7 mouse cellular contexts compared by ENCODE assay signal in the genomic region with DNA sequence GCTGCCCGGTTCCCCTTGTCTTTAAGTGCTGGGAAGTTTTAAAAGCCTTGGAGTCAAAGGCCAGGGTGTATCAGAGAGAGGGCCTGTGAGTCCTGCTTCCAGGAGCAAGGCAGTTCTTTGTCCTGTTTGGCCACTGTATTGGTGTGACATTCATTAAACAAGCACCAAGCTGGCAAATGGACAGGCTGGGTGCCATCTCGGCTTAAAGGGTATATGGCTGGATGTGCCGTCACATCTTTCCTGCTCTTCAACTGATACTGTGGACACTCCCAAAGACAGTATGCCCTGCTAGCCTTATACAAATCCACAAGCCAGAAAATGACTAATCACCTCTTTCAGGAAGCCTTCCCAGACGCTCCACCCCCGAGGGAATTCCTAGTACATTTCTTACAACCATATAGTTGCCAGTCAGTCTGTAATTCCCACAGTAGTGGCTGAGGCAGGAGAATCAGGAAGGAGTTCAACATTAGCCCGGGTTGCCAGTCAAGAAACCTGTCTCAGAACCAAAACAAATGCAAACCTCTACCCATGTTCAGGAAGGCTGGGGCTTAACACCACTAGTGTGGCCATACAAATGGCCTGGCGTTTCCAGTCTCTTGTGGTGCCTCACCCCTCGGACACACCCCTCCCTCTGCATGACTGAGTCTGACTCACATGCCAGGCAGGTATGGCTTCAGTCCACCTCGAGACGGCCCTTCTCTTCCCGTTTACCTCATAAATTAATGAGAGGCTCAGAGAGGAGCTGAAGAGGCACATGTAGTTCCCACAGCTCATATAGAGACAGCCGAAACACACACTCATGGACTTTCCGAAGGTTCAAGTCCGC.
DNase-seq lines count a peak whose midpoint lies in the region; ATAC-seq lines count a peak whose summit lies in the region.

No protein-coding gene starts in this region.

- H3K4me1 ChIP-seq in midbrain, embryonic 11.5 days (ENCODE audit: control insufficient read depth, insufficient read depth, low read length) = peaks cover 36% of the 10 kb centered on the region
- peaks cover 20% of the 10 kb centered on the region for H3K4me1 ChIP-seq in midbrain, embryonic 16.5 days (ENCODE audit: control insufficient read depth, insufficient read depth, low read length)
- H3K4me1 ChIP-seq in embryonic facial prominence, embryonic 15.5 days = peaks cover 98% of the 10 kb centered on the region
- peaks cover 49% of the 10 kb centered on the region for H3K4me1 ChIP-seq in limb, embryonic 11.5 days (ENCODE audit: control insufficient read depth, insufficient read depth, low read length)
- H3K4me1 ChIP-seq in stomach, embryonic 14.5 days (ENCODE audit: control insufficient read depth, insufficient read depth, low read length) = peaks cover 69% of the 10 kb centered on the region

- peak overlapping the region; percentile 54; the same call in 1 of the 2 replicates for H3K27ac ChIP-seq in midbrain, embryonic 11.5 days (ENCODE audit: low read depth, low read length)
- no peak overlapping the region for H3K27ac ChIP-seq in midbrain, embryonic 16.5 days (ENCODE audit: low read length)
- peak overlapping the region; percentile 96 for H3K27ac ChIP-seq in embryonic facial prominence, embryonic 15.5 days (replicated peaks)
- H3K27ac ChIP-seq in limb, embryonic 11.5 days (replicated peaks; ENCODE audit: low read depth, low read length) = peak overlapping the region; percentile 91
- peak overlapping the region; percentile 97 for H3K27ac ChIP-seq in stomach, embryonic 14.5 days (ENCODE audit: low read length)

- no peak overlapping the region for H3K4me3 ChIP-seq in midbrain, embryonic 11.5 days (ENCODE audit: low read depth, low read length)
- H3K4me3 ChIP-seq in midbrain, embryonic 16.5 days (ENCODE audit: low read depth, low read length) = no peak overlapping the region
- peak overlapping the region; percentile 68 for H3K4me3 ChIP-seq in embryonic facial prominence, embryonic 15.5 days (replicated peaks)
- H3K4me3 ChIP-seq in limb, embryonic 11.5 days (ENCODE audit: low read depth, low read length) = peak overlapping the region; percentile 45; the same call in 1 of the 2 replicates
- H3K4me3 ChIP-seq in stomach, embryonic 14.5 days (ENCODE audit: low read depth, low read length) = peak overlapping the region; percentile 67; the same call in 1 of the 2 replicates

- H3K27me3 ChIP-seq in midbrain, embryonic 11.5 days (ENCODE audit: control insufficient read depth, insufficient read depth, low read length) = no peaks in the 10 kb centered on the region
- H3K27me3 ChIP-seq in midbrain, embryonic 16.5 days (ENCODE audit: control insufficient read depth, insufficient read depth, low read depth, low read length) = peaks cover 5% of the 10 kb centered on the region; the same call in 1 of the 2 replicates
- no peaks in the 10 kb centered on the region for H3K27me3 ChIP-seq in embryonic facial prominence, embryonic 15.5 days
- no peaks in the 10 kb centered on the region for H3K27me3 ChIP-seq in limb, embryonic 11.5 days (ENCODE audit: control insufficient read depth, insufficient read depth, low read length)
- no peaks in the 10 kb centered on the region for H3K27me3 ChIP-seq in stomach, embryonic 14.5 days (ENCODE audit: control insufficient read depth, insufficient read depth, low read length)

- peak overlapping the region; percentile 67 for H3K4me2 ChIP-seq in midbrain, embryonic 11.5 days
- H3K4me2 ChIP-seq in midbrain, embryonic 16.5 days (ENCODE audit: low read length) = no peak overlapping the region
- H3K4me2 ChIP-seq in embryonic facial prominence, embryonic 15.5 days (replicated peaks) = peak overlapping the region; percentile 75
- H3K4me2 ChIP-seq in limb, embryonic 11.5 days (ENCODE audit: low read depth, severe bottlenecking) = peak overlapping the region; percentile 71
- H3K4me2 ChIP-seq in stomach, embryonic 14.5 days (replicated peaks; ENCODE audit: low read depth, low read length) = peak overlapping the region; percentile 85

- H3K36me3 ChIP-seq in midbrain, embryonic 11.5 days (ENCODE audit: control insufficient read depth, insufficient read depth, low read length) = no peaks in the 10 kb centered on the region; the same call in 1 of the 2 replicates
- H3K36me3 ChIP-seq in midbrain, embryonic 16.5 days (ENCODE audit: control insufficient read depth, insufficient read depth, low read length) = no peaks in the 10 kb centered on the region
- peaks cover 9% of the 10 kb centered on the region; the same call in 1 of the 2 replicates for H3K36me3 ChIP-seq in embryonic facial prominence, embryonic 15.5 days
- no peaks in the 10 kb centered on the region; the same call in 1 of the 2 replicates for H3K36me3 ChIP-seq in limb, embryonic 11.5 days (ENCODE audit: control insufficient read depth, insufficient read depth, low read length)
- peaks cover 4% of the 10 kb centered on the region; the same call in 1 of the 2 replicates for H3K36me3 ChIP-seq in stomach, embryonic 14.5 days (ENCODE audit: control insufficient read depth, insufficient read depth, low read length)

- peak overlapping the region; percentile 80 for H3K9ac ChIP-seq in midbrain, embryonic 11.5 days (ENCODE audit: low read length)
- no peak overlapping the region for H3K9ac ChIP-seq in midbrain, embryonic 16.5 days (ENCODE audit: low read depth, low read length)
- no peak overlapping the region for H3K9ac ChIP-seq in embryonic facial prominence, embryonic 15.5 days
- peak overlapping the region; percentile 49 for H3K9ac ChIP-seq in limb, embryonic 11.5 days (ENCODE audit: low read length)
- H3K9ac ChIP-seq in stomach, embryonic 14.5 days (replicated peaks; ENCODE audit: low read depth, low read length) = no peak overlapping the region; the same call in 1 of the 2 replicates

- WGBS in midbrain, embryonic 11.5 days = 55% methylated on average over 14 of the region's 14 CpGs
- WGBS in midbrain, embryonic 16.5 days = 60% methylated on average over 14 of the region's 14 CpGs
- whole genome bisulfite sequencing in embryonic facial prominence, embryonic 15.5 days = 47% methylated on average over 14 of the region's 14 CpGs
- 38% methylated on average over 14 of the region's 14 CpGs for WGBS in limb, embryonic 11.5 days
- 35% methylated on average over 14 of the region's 14 CpGs for WGBS in stomach, embryonic 14.5 days

- DNase-seq in midbrain, embryonic 11.5 days (ENCODE audit: low spot score, missing footprints) = no peak
- no peak for DNase-seq in limb, embryonic 11.5 days (ENCODE audit: low spot score)
- DNase-seq in cerebellum, adult 18-20 months = no peak

- no peaks in the 10 kb centered on the region for H3K9me3 ChIP-seq in midbrain, embryonic 11.5 days (ENCODE audit: control insufficient read depth, low read length)
- no peaks in the 10 kb centered on the region for H3K9me3 ChIP-seq in midbrain, embryonic 16.5 days (replicated peaks; ENCODE audit: control insufficient read depth, low read length, poor library complexity, severe bottlenecking)
- H3K9me3 ChIP-seq in embryonic facial prominence, embryonic 15.5 days (replicated peaks) = no peaks in the 10 kb centered on the region
- no peaks in the 10 kb centered on the region for H3K9me3 ChIP-seq in limb, embryonic 11.5 days (ENCODE audit: control insufficient read depth, low read length)
- H3K9me3 ChIP-seq in stomach, embryonic 14.5 days (ENCODE audit: control insufficient read depth, low read depth, low read length) = no peaks in the 10 kb centered on the region

- ATAC-seq in midbrain, embryonic 11.5 days (ENCODE audit: low FRiP score) = 0 out of 2 replicates have a peak, but pooled peaks have one; percentile 6
- ATAC-seq in midbrain, embryonic 16.5 days = no peak
- ATAC-seq in embryonic facial prominence, embryonic 15.5 days (ENCODE audit: insufficient number of reproducible peaks, low FRiP score, low TSS enrichment, low read depth) = no peak
- ATAC-seq in limb, embryonic 11.5 days (ENCODE audit: insufficient number of reproducible peaks, low FRiP score, low TSS enrichment, low read depth) = no peak
- no peak for ATAC-seq in stomach, embryonic 14.5 days (ENCODE audit: insufficient number of reproducible peaks, insufficient read depth, low FRiP score, low read depth)
- ATAC-seq in erythroblast, adult 5-6 weeks (replicated peaks; ENCODE audit: low FRiP score, poor library complexity, severe bottlenecking) = no peak

Comparison
In these comparisons a context has a peak if more than half of its experiments do, and no peak if none do; other contexts are left out.
1. H3K9ac ChIP-seq: peak in midbrain, embryonic 11.5 days (single experiment) and limb, embryonic 11.5 days (single experiment); none in midbrain, embryonic 16.5 days (single experiment), embryonic facial prominence, embryonic 15.5 days (single experiment) and stomach, embryonic 14.5 days (single experiment).
2. H3K4me3 ChIP-seq: peak in embryonic facial prominence, embryonic 15.5 days (single experiment), limb, embryonic 11.5 days (single experiment) and stomach, embryonic 14.5 days (single experiment); none in midbrain, embryonic 11.5 days (single experiment) and midbrain, embryonic 16.5 days (single experiment).